Mouse (Mus musculus) NIH3T3 (cell line): Measurements from ENCODE around the gene Hikeshi.

Source experiments
- DNase-seq: peaks from one replicate; pipeline ENCODE4 v3.0.0-alpha.2; 2012; ENCODE audit warnings: low read depth

Hikeshi gene

GRCm38 (mm10) chr7:89913432-89914158 lies 27.4 kb downstream of the Hikeshi start:
- peak; percentile 24 for DNase-seq

- no peak for DNase-seq
These were observed 28.6 kb downstream of the Hikeshi start for GRCm38 (mm10) chr7:89912356-89912755.

DNA sequence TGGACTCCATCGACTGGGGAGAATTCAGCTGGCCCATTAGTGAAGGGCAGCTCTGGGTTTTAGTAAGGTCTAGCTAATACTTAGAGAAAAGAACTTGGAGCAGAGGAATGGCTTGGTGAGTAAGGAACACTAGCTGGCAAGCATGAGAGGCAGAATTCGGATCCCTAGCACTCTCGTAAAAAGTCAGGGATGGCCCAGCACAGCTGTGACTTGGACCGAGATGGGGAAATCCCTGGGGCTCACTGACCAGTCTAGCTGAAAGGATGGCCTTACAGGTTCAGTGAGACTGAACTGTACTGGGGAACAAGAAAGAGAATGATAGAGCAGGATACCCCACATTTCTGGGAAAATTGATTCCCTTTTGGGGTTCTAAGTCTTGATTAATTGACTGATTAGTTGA lies 31.3 kb downstream of the Hikeshi start:
- no peak for DNase-seq

- DNase-seq, result no peak
These were observed 31.9 kb downstream of the Hikeshi start for GRCm38 (mm10) chr7:89908899-89909621.

- peak; percentile 43 for DNase-seq
These were observed 32.6 kb downstream of the Hikeshi start for GRCm38 (mm10) chr7:89908421-89908820.

GRCm38 (mm10) chr7:89907950-89908349 lies 33.1 kb downstream of the Hikeshi start:
- peak; percentile 93 for DNase-seq

- DNase-seq, result no peak
These were observed 37.3 kb downstream of the Hikeshi start, which contains the start of gene Ccdc81 for GRCm38 (mm10) chr7:89903442-89904343. Gene Ccdc81 (minus strand): TSS chr7:89903629.

DNA sequence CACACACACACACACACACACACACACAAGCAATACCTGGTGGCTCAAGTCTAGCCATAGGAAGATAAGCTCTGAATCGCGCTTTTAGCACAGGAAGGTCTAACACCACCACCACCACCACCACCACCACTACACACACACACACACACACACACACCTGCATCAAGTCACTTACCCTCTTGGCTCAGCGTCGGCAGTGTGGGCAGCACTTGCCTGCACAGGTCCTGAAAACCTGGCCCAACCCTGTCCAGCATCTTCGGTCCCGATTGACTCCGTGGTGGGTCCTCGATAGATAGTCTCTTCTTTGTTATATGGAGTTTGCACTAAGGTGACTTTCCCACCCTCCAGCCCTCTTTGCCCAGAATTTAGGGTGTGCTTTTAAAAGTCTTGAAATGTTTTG lies 38.0 kb downstream of the Hikeshi start:
- DNase-seq, result no peak

DNA sequence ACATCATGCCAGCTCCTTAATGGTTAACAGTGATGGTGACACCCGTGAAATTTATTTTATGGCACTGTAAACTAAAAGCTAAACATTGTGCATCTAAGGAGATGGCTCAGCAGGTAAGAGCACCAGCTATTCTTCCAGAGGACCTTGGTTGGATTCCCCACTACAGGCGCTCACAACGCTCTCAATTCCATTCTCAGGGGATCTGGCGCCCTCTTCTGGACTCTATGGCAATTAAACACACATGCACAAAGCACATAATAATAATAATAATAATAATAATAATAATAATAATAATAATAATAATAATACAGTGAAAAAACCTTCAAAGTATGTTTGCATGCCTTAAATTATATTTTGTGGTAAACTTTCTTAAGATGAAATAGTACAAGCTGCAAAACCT lies 49.1 kb downstream of the Hikeshi start:
- DNase-seq, result peak; percentile 51

DNA sequence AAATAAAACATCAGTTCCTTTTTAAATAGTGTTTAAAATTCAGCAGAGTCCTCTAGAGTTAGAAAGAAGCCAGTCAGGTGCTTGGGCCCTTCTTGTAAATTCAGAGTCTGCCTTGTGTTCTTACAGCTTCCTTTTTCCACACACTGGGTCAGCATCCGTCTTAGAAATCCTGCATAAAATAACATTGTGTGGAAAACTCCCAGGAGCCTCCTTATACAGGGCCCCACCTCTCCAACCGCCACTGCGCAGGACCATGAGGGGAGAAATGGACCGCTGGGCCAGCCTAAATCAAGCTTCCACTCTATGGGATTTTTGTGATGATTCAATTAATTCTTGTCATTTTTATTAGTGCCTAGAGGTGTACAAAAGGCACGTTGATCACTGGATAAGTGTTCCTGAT lies 49.6 kb downstream of the Hikeshi start:
- DNase-seq, result no peak

DNA sequence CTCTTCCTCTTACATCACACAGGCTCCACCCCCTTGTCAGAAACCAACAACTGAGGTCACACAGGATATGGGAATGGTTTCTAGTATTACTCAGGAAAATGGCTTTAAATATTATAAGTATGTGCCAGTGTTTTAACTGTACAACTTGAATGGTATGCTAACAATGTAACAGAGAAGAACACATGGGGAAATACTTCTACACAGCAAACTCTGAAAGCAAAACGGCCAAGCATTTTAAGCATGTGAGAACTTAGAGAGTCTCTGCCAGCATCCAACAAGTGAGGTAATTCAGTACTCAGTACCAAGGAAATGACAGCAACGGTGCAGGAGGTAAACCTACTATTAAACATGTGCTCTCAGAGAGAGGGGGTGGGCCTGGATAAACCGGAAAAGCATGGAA lies 56.5 kb downstream of the Hikeshi start:
- peak; percentile 54 for DNase-seq

DNA sequence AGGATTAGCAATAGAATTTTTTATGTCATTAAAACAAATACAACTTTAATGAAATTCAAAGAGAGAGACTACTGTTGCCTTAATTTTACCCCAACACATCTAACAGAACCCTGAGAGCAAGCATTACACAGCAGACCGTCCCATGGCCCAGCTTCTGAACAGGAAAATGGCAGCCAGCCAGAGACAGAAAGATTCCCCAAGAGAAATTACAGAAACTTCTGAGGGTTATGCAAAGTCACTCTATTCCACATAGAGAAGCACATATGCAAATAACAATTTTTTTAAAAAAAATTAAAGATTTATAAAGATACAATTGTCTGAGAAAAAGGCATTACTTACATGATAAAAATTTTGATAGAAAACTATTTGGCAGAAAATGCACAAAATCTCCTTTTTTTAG lies 61.3 kb downstream of the Hikeshi start:
- no peak for DNase-seq
